Comparison of ENCODE assay signal across 12 mouse cellular contexts in the genomic region with DNA sequence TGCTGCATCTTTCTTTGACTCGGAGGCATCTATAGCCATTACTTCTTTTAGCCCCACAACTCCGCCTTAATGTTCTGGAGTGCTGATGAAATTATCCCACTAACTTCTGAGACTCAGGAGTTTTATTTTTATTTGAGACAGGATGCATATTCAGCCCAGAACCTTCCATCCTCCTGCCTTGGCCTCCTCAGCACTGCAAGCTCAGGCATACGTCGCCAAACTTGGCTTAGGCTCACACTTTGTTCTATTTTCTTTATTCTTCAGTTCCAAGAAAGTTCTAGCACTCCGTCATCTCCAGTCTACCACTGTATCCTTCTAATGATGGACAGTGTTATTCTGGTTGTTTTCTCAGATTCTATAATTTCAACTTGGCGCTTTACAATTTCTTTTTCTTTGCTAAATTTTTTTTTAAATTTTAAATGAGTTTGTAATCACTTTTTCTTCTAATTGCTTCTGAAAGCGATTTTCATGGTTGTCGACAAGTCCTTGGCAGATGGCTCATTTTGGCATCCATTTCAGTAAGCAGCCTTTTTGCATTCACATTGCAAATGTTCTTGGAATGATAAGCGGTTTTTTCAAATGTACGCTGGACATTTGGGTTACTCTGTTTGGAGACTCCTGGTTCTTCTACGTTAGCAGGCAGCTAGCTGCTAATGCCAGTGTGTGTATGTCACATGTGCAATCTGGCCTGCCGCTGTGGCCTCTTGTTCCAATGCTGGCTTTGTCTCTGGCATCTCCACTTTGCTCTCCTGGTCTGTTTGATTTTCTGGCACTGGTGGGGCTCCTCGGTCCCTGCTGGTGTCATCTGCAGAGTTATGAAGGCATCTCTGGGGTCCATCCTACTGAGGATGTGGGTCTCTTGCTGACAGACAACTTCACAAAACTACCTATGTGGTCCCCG. TPM values are rescaled to one million over a fixed set of nuclear protein-coding genes. Genes with fewer than 3 reads are reported as not detected.
DNase-seq lines count a peak whose midpoint lies in the region; ATAC-seq and TF ChIP-seq lines count a peak whose summit lies in the region.
"Had no signal": no experiment of that assay in that cellular context is flagged by ENCODE, and none has a peak within 500 bp of the region (broad histone marks: within the 10 kb centered on the region; RNA-seq: fewer than 3 reads in every experiment).

No protein-coding gene starts in this region.

- no peak overlapping the region for H3K9ac ChIP-seq in heart, postnatal 0 days (replicated peaks; ENCODE audit: low read depth, low read length)
- H3K9ac ChIP-seq in midbrain, embryonic 14.5 days (replicated peaks; ENCODE audit: low read length) = no peak overlapping the region
- no peak overlapping the region for H3K9ac ChIP-seq in midbrain, embryonic 13.5 days (replicated peaks)
- H3K9ac ChIP-seq: embryonic facial prominence, embryonic 13.5 days; limb, embryonic 13.5 days; stomach, embryonic 15.5 days had no signal

- no peaks in the 10 kb centered on the region for H3K36me3 ChIP-seq in heart, postnatal 0 days (replicated peaks; ENCODE audit: control insufficient read depth, insufficient read depth, low read length)
- H3K36me3 ChIP-seq in midbrain, embryonic 14.5 days (ENCODE audit: control insufficient read depth, insufficient read depth, low read length) = peaks cover 5% of the 10 kb centered on the region; the same call in 1 of the 2 replicates
- H3K36me3 ChIP-seq in midbrain, embryonic 13.5 days = peaks cover 8% of the 10 kb centered on the region; the same call in 1 of the 2 replicates

- intact Hi-C loops in gastrocnemius, postnatal 14 days (cut with DNase I; ENCODE audit: low total_unique reads) = no loop called here

- no peaks in the 10 kb centered on the region for H3K27me3 ChIP-seq in heart, postnatal 0 days (ENCODE audit: control insufficient read depth, insufficient read depth, low read length)
- no peaks in the 10 kb centered on the region for H3K27me3 ChIP-seq in midbrain, embryonic 14.5 days (ENCODE audit: control insufficient read depth, insufficient read depth, low read length)
- H3K27me3 ChIP-seq in midbrain, embryonic 13.5 days = no peaks in the 10 kb centered on the region
- H3K27me3 ChIP-seq: embryonic facial prominence, embryonic 13.5 days; limb, embryonic 13.5 days; stomach, embryonic 15.5 days had no signal

- H3K27ac ChIP-seq in heart, postnatal 0 days (ENCODE audit: low read depth) = peak overlapping the region; percentile 66; the same call in 1 of the 2 replicates
- no peak overlapping the region for H3K27ac ChIP-seq in midbrain, embryonic 14.5 days (replicated peaks; ENCODE audit: low read depth, low read length)
- H3K27ac ChIP-seq in midbrain, embryonic 13.5 days = no peak overlapping the region
- H3K27ac ChIP-seq: embryonic facial prominence, embryonic 13.5 days; limb, embryonic 13.5 days; stomach, embryonic 15.5 days had no signal

- TF ChIP-seq CTCF in heart, postnatal 0 days (IDR thresholded peaks at IDR 0.05; ENCODE audit: low read depth) = no peak

- no peak for TF ChIP-seq EP300 in heart, postnatal 0 days (IDR thresholded peaks at IDR 0.05; ENCODE audit: low read depth)

- WGBS in heart, postnatal 0 days = 81% methylated on average over 14 of the region's 14 CpGs
- WGBS in midbrain, embryonic 14.5 days = 85% methylated on average over 14 of the region's 14 CpGs
- 91% methylated on average over 14 of the region's 14 CpGs for WGBS in midbrain, embryonic 13.5 days

- no peaks in the 10 kb centered on the region for H3K9me3 ChIP-seq in heart, postnatal 0 days (replicated peaks; ENCODE audit: control insufficient read depth, low read length)
- no peaks in the 10 kb centered on the region for H3K9me3 ChIP-seq in midbrain, embryonic 14.5 days (ENCODE audit: control insufficient read depth, low read length)
- H3K9me3 ChIP-seq in midbrain, embryonic 13.5 days = no peaks in the 10 kb centered on the region
- H3K9me3 ChIP-seq: embryonic facial prominence, embryonic 13.5 days; limb, embryonic 13.5 days; stomach, embryonic 15.5 days had no signal

- no peak overlapping the region for H3K4me3 ChIP-seq in heart, postnatal 0 days (ENCODE audit: low read depth, low read length)
- no peak overlapping the region for H3K4me3 ChIP-seq in midbrain, embryonic 14.5 days (replicated peaks; ENCODE audit: low read depth, low read length)
- H3K4me3 ChIP-seq in midbrain, embryonic 13.5 days (replicated peaks) = no peak overlapping the region
- H3K4me3 ChIP-seq: embryonic facial prominence, embryonic 13.5 days; limb, embryonic 13.5 days; myocyte; stomach, embryonic 15.5 days had no signal

- DNase-seq in heart, postnatal 0 days (ENCODE audit: low spot score) = no peak
- DNase-seq in heart, adult 11 months = no peak
- DNase-seq in midbrain, embryonic 14.5 days = peak; percentile 8
- peak; percentile 71 to 79 for DNase-seq in cerebellum, postnatal 14 days
- DNase-seq in right cerebral cortex, postnatal 4 days = peak; percentile 40
- DNase-seq in gastrocnemius, postnatal 14 days = no peak
- DNase-seq: gastrocnemius, postnatal 10 days had no signal

- no peak for ATAC-seq in heart, postnatal 0 days (ENCODE audit: insufficient read depth, low read depth)
- no peak for ATAC-seq in midbrain, embryonic 14.5 days (ENCODE audit: low FRiP score, low TSS enrichment)
- no peak for ATAC-seq in midbrain, embryonic 13.5 days

- no peak overlapping the region for H3K4me2 ChIP-seq in heart, postnatal 0 days (ENCODE audit: low read depth, low read length)
- H3K4me2 ChIP-seq in midbrain, embryonic 14.5 days (ENCODE audit: low read length) = no peak overlapping the region
- no peak overlapping the region for H3K4me2 ChIP-seq in midbrain, embryonic 13.5 days (replicated peaks)
- H3K4me2 ChIP-seq: embryonic facial prominence, embryonic 13.5 days; limb, embryonic 13.5 days; stomach, embryonic 15.5 days had no signal

- peaks cover 9% of the 10 kb centered on the region for H3K4me1 ChIP-seq in heart, postnatal 0 days (ENCODE audit: control insufficient read depth, insufficient read depth)
- H3K4me1 ChIP-seq in midbrain, embryonic 14.5 days (ENCODE audit: control insufficient read depth, insufficient read depth, low read length) = peaks cover 14% of the 10 kb centered on the region
- peaks cover 23% of the 10 kb centered on the region for H3K4me1 ChIP-seq in midbrain, embryonic 13.5 days (replicated peaks)

RNA-seq across cellular contexts. Expression of a gene that starts 2.4 kb away (rescaled TPM):
- total RNA-seq in heart, postnatal 0 days (2014; rRNA removed; ENCODE audit: low replicate concordance) = 2.3 TPM in 2 replicates
- 3.9 and 4.4 TPM in 2 replicates for polyA plus RNA-seq in heart, postnatal 0 days (2015; fragmentation: Nextera tagmentation; extraction: Ambion mirVana)
- polyA plus RNA-seq in midbrain, embryonic 14.5 days (2014; fragmentation: Nextera tagmentation; extraction: Ambion mirVana) = 169 and 190 TPM in 2 replicates
- polyA plus RNA-seq in midbrain, embryonic 13.5 days (2015; fragmentation: Nextera tagmentation; extraction: Ambion mirVana) = 139 and 148 TPM in 2 replicates
- total RNA-seq in gastrocnemius, postnatal 14 days (2021) = 1 to 10 TPM; 1.1 to 2.1 TPM

RNA-seq across cellular contexts. Expression of a gene that starts 2.6 kb away (rescaled TPM):
- total RNA-seq in heart, postnatal 0 days (2014; rRNA removed; ENCODE audit: low replicate concordance) = 23.0 and 38.1 TPM in 2 replicates
- polyA plus RNA-seq in heart, postnatal 0 days (2015; fragmentation: Nextera tagmentation; extraction: Ambion mirVana) = 2.3 and 2.8 TPM in 2 replicates
- 2.9 and 4.0 TPM in 2 replicates for polyA plus RNA-seq in midbrain, embryonic 14.5 days (2014; fragmentation: Nextera tagmentation; extraction: Ambion mirVana)
- polyA plus RNA-seq in midbrain, embryonic 13.5 days (2015; fragmentation: Nextera tagmentation; extraction: Ambion mirVana) = 2.3 and 3.9 TPM in 2 replicates
- 10 to 100 TPM in 1 of 2 experiments, 1 to 10 TPM in 1; 9.3 to 10.2 TPM for total RNA-seq in gastrocnemius, postnatal 14 days (2021)

RNA-seq across cellular contexts. Expression of a gene that starts 53.0 kb away (rescaled TPM):
- total RNA-seq in heart, postnatal 0 days (2014; rRNA removed; ENCODE audit: low replicate concordance) = 46.5 and 71.5 TPM in 2 replicates
- 22.4 and 22.6 TPM in 2 replicates for polyA plus RNA-seq in heart, postnatal 0 days (2015; fragmentation: Nextera tagmentation; extraction: Ambion mirVana)
- polyA plus RNA-seq in midbrain, embryonic 14.5 days (2014; fragmentation: Nextera tagmentation; extraction: Ambion mirVana) = 41.8 and 48.3 TPM in 2 replicates
- 45.9 and 49.1 TPM in 2 replicates for polyA plus RNA-seq in midbrain, embryonic 13.5 days (2015; fragmentation: Nextera tagmentation; extraction: Ambion mirVana)
- 10 to 100 TPM; 31.0 to 33.2 TPM for total RNA-seq in gastrocnemius, postnatal 14 days (2021)

Comparison
In these comparisons a context has a peak if more than half of its experiments do, and no peak if none do; other contexts are left out.
1. DNase-seq: peak in midbrain, embryonic 14.5 days (single experiment), cerebellum, postnatal 14 days (2 of 2) and right cerebral cortex, postnatal 4 days (single experiment); none in heart, postnatal 0 days (single experiment), heart, adult 11 months (single experiment) and gastrocnemius, postnatal 14 days (single experiment).
2. RNA of a gene that starts 2.4 kb away (polyA plus RNA-seq): 169 to 190 TPM in midbrain, embryonic 14.5 days and 139 to 148 TPM in midbrain, embryonic 13.5 days; 3.9 to 4.4 TPM in heart, postnatal 0 days; every median in the first group is over 10 times any median in the second.